Mouse (Mus musculus): Measurements from ENCODE around the gene Acox2.

DNA sequence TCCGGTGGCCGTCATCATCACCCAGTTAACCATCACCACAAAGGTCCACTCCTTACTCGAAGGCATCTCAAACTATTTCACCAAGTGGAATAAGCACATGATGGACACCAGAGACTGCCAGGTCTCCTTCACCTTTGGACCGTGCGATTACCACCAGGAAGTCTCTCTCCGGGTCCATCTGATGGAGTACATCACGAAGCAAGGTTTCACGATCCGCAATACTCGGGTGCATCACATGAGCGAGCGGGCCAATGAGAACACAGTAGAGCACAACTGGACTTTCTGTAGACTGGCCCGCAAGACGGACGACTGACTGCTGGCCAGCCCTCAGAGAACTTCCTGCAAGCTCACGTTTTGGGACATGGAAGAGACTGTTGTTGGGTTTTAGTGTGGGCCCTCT is 36.6 kb downstream of the Acox2 start:
- no peak for TF ChIP-seq CTCF (IDR thresholded peaks at IDR 0.05; ENCODE audit: low read depth, low read length)
- TF ChIP-seq GATA1 (IDR thresholded peaks at IDR 0.05; ENCODE audit: borderline replicate concordance, low read length): no peak
- no peak for TF ChIP-seq TAL1 (conservative IDR thresholded peaks at IDR 0.05; ENCODE audit: low read depth, low read length)
- no peak for TF ChIP-seq GATA2 (IDR thresholded peaks at IDR 0.05; ENCODE audit: borderline replicate concordance, low read depth, low read length)
